Mouse (Mus musculus) spleen, adult 2 months (tissue): ENCODE results near the gene Plin3. TPM values are rescaled to one million over a fixed set of nuclear protein-coding genes. Genes with fewer than 3 reads are reported as not detected.
A peak's percentile ranks its signal among the peaks of the same experiment; 100 is the strongest.
"Not testable (repeated sequence)": the region's sequence is repeated elsewhere in the genome, so short reads cannot be mapped to it uniquely, and the experiment has no call there.

Experiments
- DNase-seq, 2 experiments: peaks; one replicate each; pipeline versions ENCODE4 v3.0.0 to v3.0.0-alpha.2; 2012 to 2021; ENCODE audit warnings: low spot score in 2 of 2, low read depth in 1 of 2
- H3K27ac ChIP-seq: fragments of 200-500 bp; 2 replicates; pipeline ENCODE4 v1.5.1; 2012; ENCODE audit warnings: low read length, inconsistent platforms; ENCODE audit not compliant: insufficient read depth
- H3K27me3 ChIP-seq: fragments of 200-500 bp; 2 replicates; pipeline ENCODE4 v1.6.1; 2012; ENCODE audit warnings: mild to moderate bottlenecking, moderate library complexity, low read length, inconsistent platforms; ENCODE audit not compliant: control insufficient read depth, insufficient read depth
- H3K36me3 ChIP-seq: fragments of 200-500 bp; 2 replicates; pipeline ENCODE4 v1.6.1; 2012; ENCODE audit warnings: mild to moderate bottlenecking, low read length, inconsistent platforms; ENCODE audit not compliant: control insufficient read depth, insufficient read depth
- H3K4me1 ChIP-seq: fragments of 200-500 bp; 2 replicates; pipeline ENCODE4 v1.6.1; 2011; ENCODE audit warnings: inconsistent platforms; ENCODE audit not compliant: control insufficient read depth, insufficient read depth, insufficient read length
- H3K4me3 ChIP-seq: fragments of 200-500 bp; 2 replicates; pipeline ENCODE4 v1.5.1; 2011; ENCODE audit warnings: mild to moderate bottlenecking, inconsistent platforms; ENCODE audit not compliant: insufficient read depth, insufficient read length; ENCODE audit errors: extremely low read depth
- CTCF ChIP-seq: fragments of 200-500 bp; IDR thresholded peaks from 2 replicates; pipeline ENCODE4 v1.5.1; 2011; ENCODE audit warnings: mild to moderate bottlenecking, inconsistent platforms; ENCODE audit not compliant: insufficient read depth, insufficient read length, insufficient replicate concordance; ENCODE audit errors: extremely low read depth
- POLR2A ChIP-seq: fragments of 200-500 bp; IDR thresholded peaks from 2 replicates; pipeline ENCODE4 v1.6.1; 2011; ENCODE audit warnings: low read depth, low read length, inconsistent platforms
- WGBS: fragments of 180-500 bp; shearing (Covaris S2); methylation state at CpG from one replicate; pipeline ENCODE4 v1.1.7; 2018; 5-methylcytosine and 5-hydroxymethylcytosine counted together
- polyA plus RNA-seq: library from polyadenylated mRNA; depleted of rRNA; stranded (reverse); fragments of >200 nt; gene quantifications from 2 replicates; pipeline ENCODE4 v1.2.3, GENCODE M21; 2012

The Plin3 gene
- polyA plus RNA-seq, 1 experiment = 13.4 TPM

GRCm38 (mm10) chr17:56259301-56260037, 33.2 kb downstream of the Plin3 start:
- 94% methylated on average over 10 of the region's 10 CpGs for WGBS
- Histone ChIP-seq H3K36me3 (peaks cover 23% of the 10 kb centered on the region), H3K4me1 (peaks cover 18% of the 10 kb centered on the region), H3K27me3 (no peaks in the 10 kb centered on the region), H3K27ac (no peak overlapping the region), H3K4me3 (no peak overlapping the region)
- no peak for TF ChIP-seq CTCF
- no peak for TF ChIP-seq POLR2A
- DNase-seq = no peak

GRCm38 (mm10) chr17:56258812-56259211, 33.9 kb downstream of the Plin3 start:
- H3K27me3 ChIP-seq, H3K4me3 ChIP-seq, H3K27ac ChIP-seq, DNase-seq: not testable (repeated sequence)
- peaks cover 18% of the 10 kb centered on the region for H3K4me1 ChIP-seq
- peaks cover 23% of the 10 kb centered on the region for H3K36me3 ChIP-seq
- 72% methylated on average over 2 of the region's 2 CpGs for WGBS

GRCm38 (mm10) chr17:56258269-56258668, 34.4 kb downstream of the Plin3 start:
- H3K27me3 ChIP-seq, H3K27ac ChIP-seq, DNase-seq, H3K4me3 ChIP-seq: not testable (repeated sequence)
- H3K4me1 ChIP-seq = peaks cover 18% of the 10 kb centered on the region
- WGBS = 93% methylated on average over 19 of the region's 19 CpGs
- peaks cover 23% of the 10 kb centered on the region for H3K36me3 ChIP-seq

GRCm38 (mm10) chr17:56257181-56257894, 35.3 kb downstream of the Plin3 start:
- WGBS = 6% methylated on average over 58 of the region's 58 CpGs
- peak in 1 of 2 experiments; percentile 19 for DNase-seq
- no peak for TF ChIP-seq POLR2A
- TF ChIP-seq CTCF = no peak
- peak overlapping the region; percentile 69 for H3K4me3 ChIP-seq
- 0 out of 2 replicates have a peak overlapping the region, but pooled peaks have one; percentile 17 for H3K27ac ChIP-seq
- H3K36me3 ChIP-seq = peaks cover 23% of the 10 kb centered on the region
- peaks cover 18% of the 10 kb centered on the region for H3K4me1 ChIP-seq
- no peaks in the 10 kb centered on the region for H3K27me3 ChIP-seq

GRCm38 (mm10) chr17:56256239-56256881, 36.3 kb downstream of the Plin3 start, which contains the start of gene Fem1a:
Fem1a (plus strand) TSS chr17:56256810.
- H3K27me3 ChIP-seq = no peaks in the 10 kb centered on the region
- H3K4me3 ChIP-seq = peak within 1 kb of the TSS; percentile 69
- peak; percentile 37; the same call in 1 of the 2 replicates for TF ChIP-seq POLR2A
- TF ChIP-seq CTCF = no peak
- WGBS = under 1% methylated on average over 28 of the region's 28 CpGs
- DNase-seq = peak; percentile 87 to 98
- H3K4me1 ChIP-seq = peaks cover 19% of the 10 kb centered on the region
- H3K36me3 ChIP-seq = peaks cover 21% of the 10 kb centered on the region
- H3K27ac ChIP-seq = peak within 1 kb of the TSS; percentile 91

- H3K27me3 ChIP-seq = no peaks in the 10 kb centered on the region
- TF ChIP-seq CTCF (peak; percentile 98), POLR2A (peak; percentile 62; the same call in 1 of the 2 replicates)
- DNase-seq = peak; percentile 97 to 99
- peaks cover 21% of the 10 kb centered on the region for H3K4me1 ChIP-seq
- H3K4me3 ChIP-seq = peak overlapping the region; percentile 62
- H3K27ac ChIP-seq = peak overlapping the region; percentile 91
- WGBS = under 1% methylated on average over 32 of the region's 32 CpGs
- peaks cover 21% of the 10 kb centered on the region for H3K36me3 ChIP-seq
These were observed 36.8 kb downstream of the Plin3 start for GRCm38 (mm10) chr17:56255863-56256238.

GRCm38 (mm10) chr17:56255429-56255828, 37.2 kb downstream of the Plin3 start:
- 17% methylated on average over 9 of the region's 9 CpGs for WGBS
- DNase-seq = peak in 1 of 2 experiments; percentile 29
- no peak overlapping the region for H3K27ac ChIP-seq
- no peak for TF ChIP-seq CTCF
- TF ChIP-seq POLR2A = no peak
- peaks cover 21% of the 10 kb centered on the region for H3K4me1 ChIP-seq
- no peaks in the 10 kb centered on the region for H3K27me3 ChIP-seq
- H3K36me3 ChIP-seq = peaks cover 18% of the 10 kb centered on the region
- no peak overlapping the region for H3K4me3 ChIP-seq
